Mouse (Mus musculus) heart, adult 11 months (tissue): ENCODE data around the gene Calr3.

Experiments
- DNase-seq: peaks from one replicate; pipeline ENCODE4 v3.0.0; 2022

The Calr3 gene

DNA sequence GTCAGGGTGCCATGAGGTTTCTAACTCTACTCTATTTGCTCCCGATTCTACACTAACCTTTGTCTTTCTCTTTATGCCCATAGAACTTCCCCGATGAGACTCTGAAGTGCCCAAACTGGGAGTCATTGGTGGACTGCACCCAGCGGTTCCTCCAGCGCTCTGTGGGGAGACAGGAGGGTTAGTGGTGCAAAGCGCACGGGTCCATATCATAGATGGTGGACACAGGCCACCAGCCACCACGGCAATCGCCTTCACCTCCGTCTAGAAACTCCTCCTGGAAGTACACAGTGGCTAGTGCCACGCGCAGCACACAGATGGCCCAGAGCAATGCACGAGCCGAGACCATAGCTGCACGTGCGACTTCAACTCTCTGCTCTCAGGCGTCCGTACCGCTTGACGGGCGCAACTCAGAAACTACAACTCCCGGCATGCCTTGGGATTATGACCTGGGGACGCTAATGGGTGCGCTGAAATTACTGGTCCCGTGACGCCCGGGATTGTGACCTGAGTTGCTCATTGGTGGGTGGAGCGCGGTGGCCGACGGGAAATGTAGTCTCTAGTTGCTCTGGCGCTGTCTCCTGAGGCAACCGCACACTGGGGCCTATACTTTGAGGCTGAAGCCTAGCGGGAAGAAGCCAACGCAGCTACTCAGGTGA is at the start of gene Calr3, which contains the start of gene 1700030K09Rik:
Gene Calr3, minus strand, starts transcription at position 533 of the 656 bp plus-strand sequence.
Gene 1700030K09Rik, plus strand, starts transcription at position 543 of the 656 bp plus-strand sequence.
- peak; percentile 100 for DNase-seq

DNA sequence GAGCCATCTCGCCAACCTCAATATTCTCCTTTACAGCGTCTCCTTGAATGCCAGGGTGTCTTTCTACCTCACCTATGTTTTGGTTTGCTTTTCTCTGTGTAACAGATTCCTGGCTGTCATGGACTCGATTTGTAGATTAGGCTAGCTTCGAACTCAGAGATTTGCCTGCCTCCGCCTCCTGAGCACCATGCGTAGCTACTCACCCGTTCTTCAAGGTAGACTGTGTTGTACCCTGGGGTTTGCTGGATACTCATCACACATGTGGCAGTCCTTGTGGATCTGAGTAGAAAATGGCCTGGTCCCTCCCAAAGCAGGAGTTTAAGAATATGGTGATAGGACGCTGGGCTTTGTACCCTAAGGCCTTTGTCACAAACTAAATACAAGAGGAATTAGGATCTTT is 49.7 kb upstream of the Calr3 start:
- DNase-seq = peak; percentile 91

DNA sequence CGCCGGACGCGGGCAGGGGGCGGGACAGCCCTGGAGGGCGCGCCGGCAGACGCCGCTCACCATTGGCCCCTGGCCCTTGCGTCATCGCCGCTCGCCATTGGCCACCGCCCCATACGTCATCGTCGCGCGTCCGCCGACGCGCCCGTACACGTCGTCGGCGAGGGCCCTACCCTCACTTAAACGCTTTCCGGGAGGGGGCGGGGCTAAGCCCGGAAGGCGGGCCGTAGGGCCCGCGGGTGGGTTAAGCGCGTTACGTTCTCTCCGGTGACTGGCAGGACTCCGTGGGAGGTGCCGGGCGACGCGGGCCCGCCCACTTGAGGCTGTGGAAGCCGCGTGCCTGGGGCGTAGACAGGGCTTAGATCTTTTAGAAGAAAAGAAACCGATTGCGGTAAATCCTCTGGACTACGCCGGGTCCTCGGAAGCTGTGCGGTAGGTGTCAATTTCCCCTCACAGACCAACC is 49.0 kb upstream of the Calr3 start:
- DNase-seq = peak; percentile 100

DNA sequence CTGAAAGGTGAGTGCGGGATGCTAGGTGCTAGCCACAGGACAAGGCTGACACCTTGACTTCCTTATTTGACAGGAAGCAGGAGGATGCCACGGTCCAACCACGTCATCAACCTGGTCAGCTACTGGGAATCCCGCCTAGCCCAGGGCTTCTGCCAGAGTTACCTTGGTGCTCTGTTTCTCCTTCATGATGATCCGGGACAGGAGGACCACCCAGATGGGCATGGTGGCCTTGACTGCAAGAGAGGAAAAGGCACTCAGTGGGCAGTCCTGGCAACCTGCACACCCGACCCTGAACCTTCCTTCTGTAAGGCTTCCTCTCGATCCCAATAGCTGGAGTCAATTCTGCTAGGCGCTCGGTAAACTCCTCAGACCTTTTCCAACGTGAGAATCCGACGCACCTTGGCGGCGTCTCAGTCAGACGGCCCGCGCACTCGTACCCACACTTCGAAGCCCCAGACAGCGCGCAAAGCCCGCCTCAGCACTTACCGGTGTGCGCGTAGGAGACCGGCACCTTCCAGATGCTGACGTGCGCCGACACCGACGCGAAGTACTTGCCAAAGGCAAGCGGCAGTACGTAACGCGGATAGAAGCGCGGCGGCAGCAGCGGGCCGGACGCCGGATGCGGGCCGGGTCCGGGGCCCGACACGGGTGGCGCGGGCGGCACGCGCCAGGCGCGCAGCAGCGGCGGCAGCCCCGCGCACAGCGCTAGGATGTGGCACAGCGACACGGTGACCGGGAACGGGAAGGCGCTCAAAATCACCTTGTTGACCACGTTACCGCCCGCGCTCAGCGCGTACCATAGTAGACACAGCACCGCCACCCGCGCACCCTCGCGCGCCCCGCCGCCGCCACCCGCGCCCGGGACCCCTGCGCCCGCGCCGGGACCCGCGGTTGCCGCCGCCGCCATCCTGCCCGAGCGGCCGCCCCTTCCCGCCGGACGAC is 48.3 kb upstream of the Calr3 start, which contains the start of gene Slc35e1:
Gene Slc35e1, minus strand, starts transcription at position 935 of the 942 bp plus-strand sequence.
- DNase-seq = peak; percentile 95

DNA sequence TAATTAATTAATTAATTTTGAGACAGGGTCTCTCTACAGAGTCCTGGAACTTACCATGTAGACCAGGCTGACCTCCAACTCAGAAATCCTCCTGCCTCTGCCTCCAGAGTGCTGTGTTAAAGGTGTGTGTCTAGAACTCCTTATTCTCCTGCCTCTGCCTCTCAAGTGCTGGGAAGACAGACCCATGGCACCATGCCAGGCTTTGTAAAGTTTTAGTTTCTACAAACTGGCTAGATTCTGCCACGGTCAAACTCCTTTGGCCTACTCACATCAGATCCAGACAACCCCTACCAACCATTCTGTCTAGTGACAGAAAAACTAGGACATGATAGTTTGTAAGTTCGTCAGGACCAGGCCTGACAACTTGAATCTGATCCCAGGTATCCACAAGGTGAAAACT is 47.3 kb upstream of the Calr3 start:
- no peak for DNase-seq

DNA sequence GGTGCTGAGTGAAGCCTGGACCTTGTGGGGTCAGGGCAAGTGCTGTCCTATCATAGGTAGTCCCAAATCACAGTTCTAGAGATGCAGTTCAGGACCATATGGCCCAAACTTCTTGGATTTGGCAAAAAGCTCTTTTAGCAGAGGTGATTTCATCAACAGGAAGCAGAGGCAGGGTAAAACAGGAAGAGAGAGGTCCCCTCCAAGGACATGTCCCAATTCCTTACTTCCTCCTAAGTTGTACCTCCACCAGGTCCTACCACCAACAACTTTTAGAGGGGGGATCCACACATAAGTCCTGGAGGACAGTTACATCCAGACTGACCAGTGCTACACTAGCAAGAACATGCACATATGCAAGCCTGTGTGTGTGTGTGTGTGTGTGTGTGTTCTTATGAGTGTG is 43.3 kb upstream of the Calr3 start:
- DNase-seq = no peak

DNA sequence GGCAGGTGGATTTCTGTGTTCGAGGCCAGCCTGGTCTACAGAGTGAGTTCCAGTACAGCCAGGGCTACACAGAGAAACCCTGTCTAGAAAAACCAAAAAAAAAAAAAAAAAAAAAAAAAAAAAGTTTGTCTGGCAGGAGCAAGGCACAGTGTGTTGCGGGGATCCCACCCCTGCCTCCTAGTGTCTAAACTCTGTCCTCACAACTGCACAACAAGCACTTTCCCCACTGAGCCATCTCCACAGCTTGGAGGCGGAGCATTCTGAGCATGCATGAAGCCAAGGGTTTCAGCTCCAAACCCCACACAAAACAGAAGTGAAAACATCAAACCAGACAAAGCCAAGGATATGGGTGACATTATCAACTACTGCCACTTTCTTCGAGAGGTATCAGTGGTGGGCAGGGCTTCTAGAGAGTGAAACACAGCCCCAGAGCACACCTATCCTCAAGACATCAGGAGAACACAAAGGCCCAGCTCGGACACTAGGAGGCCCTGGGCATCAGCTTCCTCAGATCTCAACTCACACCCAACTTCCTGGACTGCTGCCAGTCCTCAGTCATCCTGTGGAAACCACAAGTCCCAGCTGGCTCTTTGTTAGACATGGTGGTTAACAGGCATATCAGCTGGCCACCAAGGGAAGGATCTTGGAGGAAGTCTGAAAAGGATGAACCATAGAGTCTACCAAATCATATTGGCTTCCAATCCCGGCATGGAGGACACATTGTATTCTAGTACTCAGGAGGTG is 42.0 kb upstream of the Calr3 start:
- peak; percentile 97 for DNase-seq

DNA sequence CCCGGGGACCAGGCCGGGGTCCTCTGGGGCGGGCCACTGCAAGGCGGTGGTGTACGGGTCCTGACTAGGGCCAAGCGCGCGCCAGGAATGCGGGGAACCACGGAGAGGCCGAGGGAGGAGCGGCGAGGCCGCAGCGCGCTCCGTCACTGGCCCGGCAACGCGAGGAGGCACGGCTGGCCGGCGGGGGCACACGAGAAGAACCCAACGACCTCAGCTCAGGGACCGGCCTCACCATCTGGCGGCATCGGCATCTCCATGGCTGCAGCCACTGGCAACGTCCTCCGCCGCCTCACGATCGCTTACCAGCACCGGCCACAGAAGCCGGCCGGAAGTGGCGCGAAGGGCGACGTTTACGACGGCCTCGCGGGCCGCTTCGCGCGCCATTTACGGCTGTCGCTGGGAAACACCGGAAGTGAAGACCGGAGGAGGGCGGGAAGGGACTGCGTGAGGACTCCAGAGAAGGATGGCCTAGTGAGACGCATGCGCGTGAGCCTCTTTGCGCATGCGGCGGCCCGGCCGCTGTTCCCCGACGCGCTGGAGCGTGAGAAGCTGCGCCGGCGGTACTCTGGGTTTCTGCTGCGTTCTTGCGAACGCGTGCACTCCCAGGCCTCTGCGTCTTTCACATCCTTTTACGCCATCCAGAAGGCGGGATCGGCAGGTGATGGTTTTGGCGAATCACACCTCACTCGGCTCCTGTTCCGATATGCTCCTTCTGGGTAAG is 31.3 kb upstream of the Calr3 start, which contains the start of gene Cherp:
Gene Cherp, minus strand, starts transcription at position 401 of the 721 bp plus-strand sequence.
- peak; percentile 100 for DNase-seq

DNA sequence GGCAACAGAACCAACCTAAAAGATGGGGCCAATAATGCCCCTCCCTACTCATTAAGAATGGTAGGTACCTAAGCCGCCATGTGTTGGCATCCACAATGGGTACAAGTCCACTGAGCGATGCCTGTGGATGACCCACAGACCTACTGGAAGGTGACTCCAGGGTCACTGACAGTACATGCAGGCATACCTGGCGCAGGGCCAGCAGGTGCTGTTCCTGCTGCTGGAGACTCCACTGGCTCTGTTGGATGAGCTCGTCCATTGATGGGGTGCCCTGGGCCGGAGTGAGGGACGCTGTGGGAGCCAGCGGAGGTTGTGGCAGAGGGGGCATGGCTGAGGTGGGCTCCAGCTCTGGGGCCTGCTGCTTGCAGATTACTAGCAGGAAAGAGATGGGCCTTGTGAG is 27.0 kb upstream of the Calr3 start:
- peak; percentile 85 for DNase-seq

DNA sequence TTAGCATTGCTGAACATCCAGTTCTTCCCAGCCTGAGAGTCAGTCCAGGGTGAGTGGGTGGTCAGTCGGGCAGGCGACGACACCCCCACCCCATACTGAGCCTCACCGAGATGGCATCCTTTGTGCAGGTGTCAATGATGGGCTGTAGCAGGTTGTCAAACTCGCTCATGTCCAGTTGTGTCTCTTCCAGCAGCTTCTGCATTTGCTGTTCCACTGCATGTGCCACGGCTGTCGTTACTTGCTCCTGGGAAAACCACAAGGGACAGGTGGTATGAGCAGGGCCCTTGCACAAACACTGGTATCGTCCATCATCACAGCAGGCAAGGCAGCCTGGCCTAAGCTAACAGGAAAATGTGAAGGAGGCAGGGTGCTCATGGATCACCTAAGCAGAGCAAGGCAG is 26.3 kb upstream of the Calr3 start:
- DNase-seq = no peak

DNA sequence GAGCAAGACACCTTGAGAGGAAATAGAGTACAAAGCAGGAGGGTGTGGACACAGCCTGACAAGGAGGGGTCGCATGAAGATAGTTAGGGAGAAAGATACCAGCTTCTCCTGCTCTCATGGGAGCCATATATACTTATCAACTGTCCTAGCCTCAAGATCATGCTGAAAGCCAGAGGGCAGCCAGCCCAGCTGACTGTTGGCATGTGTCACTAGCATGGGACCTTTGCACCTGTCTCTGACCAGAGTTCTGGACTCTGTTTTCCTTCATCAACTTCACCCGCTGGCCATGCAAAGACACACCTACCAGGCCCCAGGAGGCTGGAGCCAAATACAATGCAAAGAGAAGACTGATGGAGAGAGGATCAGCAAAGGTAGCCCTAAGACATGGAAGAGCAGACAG is 25.6 kb upstream of the Calr3 start:
- no peak for DNase-seq

DNA sequence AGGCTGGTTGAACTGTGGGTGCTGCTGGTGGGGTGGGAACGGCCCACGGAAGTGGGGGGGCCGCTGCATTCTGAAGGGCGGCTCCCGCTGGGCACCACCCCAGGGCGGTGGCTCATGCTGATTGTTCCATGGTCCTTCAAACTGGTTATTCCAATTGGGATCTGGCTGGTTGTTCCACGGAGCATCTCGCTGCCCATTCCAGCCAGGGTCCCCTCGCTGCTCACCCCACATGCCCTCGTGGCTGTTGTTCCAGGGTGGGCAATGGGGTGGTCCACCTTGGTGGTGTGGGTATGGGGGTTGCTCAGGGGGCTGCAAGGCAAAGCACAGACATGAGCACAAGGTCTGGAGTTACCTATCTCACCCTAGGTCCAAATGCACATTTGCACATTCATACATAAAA is 20.5 kb upstream of the Calr3 start:
- peak; percentile 90 for DNase-seq

DNA sequence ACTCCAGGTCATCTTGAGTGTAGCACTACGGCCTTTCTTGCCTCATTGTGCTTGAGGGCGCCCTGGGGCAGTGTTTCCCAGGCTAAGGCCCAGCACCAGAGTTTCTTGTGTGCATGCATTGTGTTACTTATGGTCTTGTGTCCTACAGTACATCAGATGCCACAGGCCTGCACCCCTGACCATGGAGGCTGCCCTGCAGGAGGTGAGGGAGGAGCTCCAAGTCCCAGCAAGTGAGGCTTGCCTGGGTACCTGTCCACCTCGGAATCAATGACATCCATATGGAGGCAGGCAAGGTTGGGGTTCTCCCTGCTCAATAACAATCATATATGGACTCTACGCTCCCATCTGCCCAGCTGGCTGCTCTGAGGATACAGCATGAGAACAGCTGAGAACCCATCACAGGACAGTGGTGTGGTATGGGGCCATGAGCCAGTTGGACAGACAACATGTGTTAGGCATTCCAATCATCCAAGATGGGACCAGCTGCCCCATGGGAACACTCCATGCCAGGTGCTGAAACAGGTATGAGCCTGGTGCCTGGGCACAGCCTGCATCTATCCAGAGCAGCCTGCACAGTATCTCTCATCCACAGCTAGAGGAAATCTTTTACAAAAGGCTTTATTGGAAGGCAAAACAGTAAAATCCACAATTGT is 16.3 kb upstream of the Calr3 start:
- DNase-seq = peak; percentile 83

DNA sequence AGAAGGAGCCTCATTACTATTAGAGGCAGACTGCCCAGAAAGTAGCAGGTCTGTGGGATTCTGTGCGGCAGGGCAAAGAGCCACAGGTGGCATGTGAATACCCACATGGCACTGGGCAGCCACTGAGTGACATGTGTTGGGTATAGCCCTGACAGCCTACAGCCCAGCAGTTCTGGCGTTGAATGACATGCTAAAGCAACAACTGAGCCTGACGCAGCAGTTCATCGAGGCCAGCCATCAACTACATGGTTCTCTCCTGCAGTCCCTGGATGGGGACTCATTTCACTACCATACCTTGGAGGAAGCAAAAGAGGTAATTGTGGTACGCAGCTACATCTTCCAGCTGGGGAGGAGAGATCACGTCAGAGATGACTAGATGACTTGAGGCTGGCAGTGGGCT is 14.8 kb upstream of the Calr3 start:
- DNase-seq = no peak

DNA sequence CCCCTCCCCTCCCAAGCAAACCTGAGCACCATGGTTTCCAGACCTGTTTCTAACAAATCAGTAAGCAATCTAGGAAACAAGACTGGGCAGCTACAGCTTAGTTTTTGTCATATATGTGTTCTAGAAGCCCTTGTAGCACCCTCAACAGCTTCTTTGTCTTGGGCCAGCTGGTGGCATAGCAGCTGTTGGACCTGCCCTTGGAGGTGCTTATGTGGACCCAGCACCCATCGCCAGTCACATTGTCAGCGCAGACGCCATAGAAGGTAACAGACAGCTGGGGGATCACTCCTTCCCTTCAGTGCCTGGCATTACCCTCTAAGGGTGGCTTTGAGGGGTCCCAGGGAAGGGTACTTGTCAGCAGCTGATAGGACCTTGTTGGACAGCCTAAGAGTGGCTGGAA is 14.1 kb upstream of the Calr3 start:
- DNase-seq = no peak

DNA sequence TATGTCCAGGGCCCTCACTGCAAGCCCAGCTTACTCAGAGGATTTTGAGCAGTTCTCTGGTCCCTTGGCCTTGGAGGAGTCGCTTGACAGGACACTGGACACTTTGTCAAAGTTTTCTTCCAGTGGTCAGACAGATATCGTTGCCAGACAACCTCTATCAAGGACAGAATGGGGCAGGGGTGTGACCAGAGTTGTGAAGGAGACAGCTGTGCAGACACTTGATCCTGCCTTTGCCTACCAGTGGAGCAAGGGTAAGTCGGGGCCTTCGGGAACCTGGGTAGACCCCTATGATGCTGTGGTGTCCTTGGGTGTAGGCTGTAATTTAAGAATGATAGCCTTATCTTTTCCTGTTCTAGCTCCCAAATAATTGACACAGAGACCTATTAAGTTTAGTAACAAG is 11.6 kb upstream of the Calr3 start:
- no peak for DNase-seq

DNA sequence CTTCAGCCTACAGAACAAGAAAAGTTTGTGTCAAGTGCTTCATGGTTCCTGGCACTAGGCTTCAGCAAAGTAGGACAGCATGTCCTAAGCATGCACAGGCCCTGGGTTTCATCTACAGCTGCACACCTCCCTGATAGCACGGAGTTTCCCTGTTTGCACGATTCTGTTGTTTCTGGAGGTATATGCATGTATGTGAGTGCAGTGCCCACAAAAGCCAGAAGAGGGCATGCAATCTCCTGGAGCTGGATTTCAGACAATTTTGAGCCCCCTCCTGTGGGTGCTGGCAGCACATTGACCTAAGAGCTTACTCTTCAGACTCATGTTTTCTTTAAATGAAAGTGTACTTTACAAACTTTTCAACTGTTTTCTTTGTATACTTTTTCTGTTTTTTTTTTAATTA is 10.2 kb upstream of the Calr3 start:
- no peak for DNase-seq

DNA sequence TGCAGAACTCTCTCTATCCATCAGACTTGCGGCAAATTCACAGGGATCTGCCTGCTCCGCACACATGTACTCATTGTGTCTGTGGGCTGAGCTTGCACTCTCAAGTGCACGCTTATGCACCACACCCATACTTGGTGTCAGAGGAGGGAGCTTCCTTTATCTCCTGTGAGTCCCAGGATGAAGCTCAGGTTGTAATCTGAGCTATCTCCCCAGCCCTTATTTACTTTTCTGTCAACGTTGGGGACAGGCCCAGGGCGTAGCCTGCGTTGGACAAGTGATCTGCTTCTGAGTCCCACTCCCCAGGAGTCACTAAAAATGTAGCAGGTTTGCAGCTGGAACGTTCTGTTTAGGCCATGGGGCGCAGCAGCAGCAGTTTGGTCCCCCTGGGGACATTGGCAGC is 7.8 kb upstream of the Calr3 start:
- DNase-seq = no peak

DNA sequence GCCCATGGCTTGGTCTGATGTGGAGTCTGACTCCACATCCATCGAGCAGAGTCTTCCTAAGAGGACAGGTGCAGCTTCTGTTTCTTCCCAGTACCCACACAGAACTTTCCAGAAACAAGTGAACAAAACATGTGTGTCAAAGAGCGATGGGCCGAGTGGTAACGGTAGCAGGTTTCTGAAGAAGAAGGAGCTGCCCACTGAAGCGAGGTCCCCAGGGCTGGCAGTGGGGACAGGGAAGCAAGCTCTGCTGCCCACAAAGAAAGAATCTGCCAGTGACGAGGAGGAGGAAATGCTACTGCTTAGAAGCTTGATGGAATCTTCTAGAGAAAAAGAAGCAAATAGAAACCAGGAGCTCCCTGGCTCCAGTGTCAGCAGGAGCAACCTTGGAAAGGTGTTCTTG is 1.4 kb upstream of the Calr3 start:
- no peak for DNase-seq

DNA sequence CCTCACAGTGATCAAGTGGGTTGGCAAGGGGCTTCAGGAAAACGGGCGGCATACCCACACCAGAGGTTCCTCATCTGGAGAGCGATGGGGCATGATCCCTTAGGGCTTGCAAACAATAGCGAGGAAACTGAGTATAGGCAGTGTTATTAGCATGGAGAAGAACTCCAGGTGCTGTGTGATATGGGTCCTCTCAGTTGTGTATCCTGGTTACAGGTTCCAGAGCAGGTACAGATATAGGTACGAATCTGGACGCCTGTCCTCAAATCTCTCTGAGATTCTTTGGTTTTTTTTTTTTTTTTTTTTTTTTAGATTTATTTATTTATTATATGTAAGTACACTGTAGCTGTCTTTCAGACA is 302 bp upstream of the Calr3 start:
- no peak for DNase-seq

DNA sequence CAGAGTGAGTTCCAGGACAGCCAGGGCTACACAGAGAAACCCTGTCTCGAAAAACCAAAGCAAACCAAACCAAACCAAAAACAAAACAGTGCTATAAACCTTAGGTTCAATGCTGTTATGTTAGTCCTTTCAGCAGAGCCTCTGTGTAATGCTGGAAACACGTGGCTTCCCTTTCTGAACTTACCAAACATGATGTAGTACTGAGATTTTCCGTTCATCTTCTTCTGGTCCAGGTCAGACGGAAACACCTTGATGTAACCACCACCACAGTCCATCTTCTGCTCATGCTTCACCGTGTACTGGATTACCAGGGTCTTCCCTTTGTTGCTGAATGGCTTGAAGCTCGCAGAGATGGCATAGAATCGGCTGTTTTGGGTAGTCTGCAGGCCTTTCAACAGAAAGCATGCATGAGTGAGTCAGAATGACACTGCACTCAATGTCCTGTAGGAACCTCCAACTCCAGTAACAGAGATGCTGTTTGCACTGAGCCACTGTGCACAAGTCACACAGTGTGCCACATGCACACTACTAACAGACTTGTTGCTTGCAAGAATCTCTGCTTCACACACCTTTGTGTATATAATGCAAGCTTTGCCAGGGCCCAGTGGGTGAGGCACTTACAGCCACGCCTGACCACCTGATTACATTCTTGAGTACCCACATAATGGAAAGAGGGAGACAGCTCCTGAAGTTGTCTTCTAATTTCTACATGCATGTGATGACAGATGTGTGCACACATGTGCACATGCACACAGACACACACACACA is 5.2 kb downstream of the Calr3 start:
- DNase-seq = no peak
